ENCODE assay signal across 9 mouse cellular contexts in the genomic region with DNA sequence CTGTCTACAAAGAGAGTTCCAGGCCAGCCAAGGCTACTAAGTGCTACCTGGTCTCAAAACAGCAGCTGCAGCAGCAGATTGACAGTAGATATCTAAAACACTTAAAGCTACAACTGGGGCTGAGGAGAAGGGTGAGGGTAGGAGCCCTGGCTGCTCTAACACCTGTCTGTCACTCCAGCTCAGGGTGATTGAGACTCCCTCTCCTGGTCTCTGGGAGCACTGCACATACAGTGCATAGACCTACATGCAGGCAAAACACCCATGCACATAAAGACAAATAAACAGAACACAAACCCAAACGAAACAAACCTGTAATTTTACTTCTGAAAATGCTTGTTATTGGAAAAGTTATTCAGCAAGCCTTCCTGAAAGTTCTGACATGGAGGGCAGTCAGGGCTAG.
DNase-seq lines count a peak whose midpoint lies in the region; ATAC-seq lines count a peak whose summit lies in the region.
"Had no signal": no experiment of that assay in that cellular context is flagged by ENCODE, and none has a peak within 500 bp of the region (broad histone marks: within the 10 kb centered on the region; RNA-seq: fewer than 3 reads in every experiment).

No protein-coding gene starts in this region.

- H3K4me2 ChIP-seq in heart, embryonic 16.5 days (ENCODE audit: low read depth, low read length) = no peak overlapping the region
- H3K4me2 ChIP-seq in heart, embryonic 11.5 days = no peak overlapping the region
- H3K4me2 ChIP-seq: embryonic facial prominence, embryonic 13.5 days had no signal

- H3K4me1 ChIP-seq in heart, embryonic 16.5 days (ENCODE audit: control insufficient read depth, insufficient read depth, low read length) = peaks cover 3% of the 10 kb centered on the region; the same call in 1 of the 2 replicates
- no peaks in the 10 kb centered on the region for H3K4me1 ChIP-seq in heart, embryonic 11.5 days (ENCODE audit: control insufficient read depth, insufficient read depth, low read length)
- H3K4me1 ChIP-seq: embryonic facial prominence, embryonic 13.5 days had no signal

- H3K27me3 ChIP-seq in heart, embryonic 16.5 days (ENCODE audit: control insufficient read depth, insufficient read depth, low read length) = no peaks in the 10 kb centered on the region
- H3K27me3 ChIP-seq in heart, embryonic 11.5 days (ENCODE audit: control insufficient read depth, insufficient read depth, low read length) = no peaks in the 10 kb centered on the region
- H3K27me3 ChIP-seq: embryonic facial prominence, embryonic 13.5 days had no signal

- peak; percentile 62 for ATAC-seq in heart, embryonic 16.5 days (replicated peaks; ENCODE audit: extremely low read depth, insufficient read depth, low FRiP score)
- ATAC-seq in heart, embryonic 11.5 days (replicated peaks; ENCODE audit: insufficient number of reproducible peaks, low FRiP score, low TSS enrichment) = no peak
- ATAC-seq in inflammation-experienced regulatory T-cells, adult 6 months = peak; percentile 87

- WGBS in heart, embryonic 16.5 days = 47% methylated on average over 1 of the region's 1 CpGs
- 50% methylated on average over 1 of the region's 1 CpGs for WGBS in heart, embryonic 11.5 days (ENCODE audit: insufficient replicate concordance)

- peaks cover 48% of the 10 kb centered on the region for H3K36me3 ChIP-seq in heart, embryonic 16.5 days (ENCODE audit: control insufficient read depth, insufficient read depth)
- H3K36me3 ChIP-seq in heart, embryonic 11.5 days (ENCODE audit: control insufficient read depth, insufficient read depth, low read length) = peaks cover 19% of the 10 kb centered on the region

- no peak overlapping the region for H3K9ac ChIP-seq in heart, embryonic 16.5 days (ENCODE audit: low read length)
- no peak overlapping the region for H3K9ac ChIP-seq in heart, embryonic 11.5 days (ENCODE audit: low read depth, low read length)
- H3K9ac ChIP-seq: embryonic facial prominence, embryonic 13.5 days had no signal

- peak; percentile 74 for DNase-seq in CD4-positive helper T cell, adult 2 months (ENCODE audit: low read depth, low spot score)
- DNase-seq in WW6 (ENCODE audit: low read depth, low spot score) = peak; percentile 16
- DNase-seq in retina, postnatal 1 day = peak; percentile 30
- DNase-seq in urinary bladder, postnatal 36 days (ENCODE audit: low spot score in 2 of 2) = no peak
- no peak for DNase-seq in layer of hippocampus, adult 8-10 months (ENCODE audit: low spot score in 2 of 2)

- H3K9me3 ChIP-seq in heart, embryonic 16.5 days (replicated peaks; ENCODE audit: control insufficient read depth, low read length) = no peaks in the 10 kb centered on the region
- no peaks in the 10 kb centered on the region for H3K9me3 ChIP-seq in heart, embryonic 11.5 days (replicated peaks; ENCODE audit: control insufficient read depth, low read length)
- H3K9me3 ChIP-seq: embryonic facial prominence, embryonic 13.5 days had no signal

- peak overlapping the region; percentile 56 for H3K27ac ChIP-seq in heart, embryonic 16.5 days (ENCODE audit: low read length)
- no peak overlapping the region for H3K27ac ChIP-seq in heart, embryonic 11.5 days (ENCODE audit: low read depth, low read length)
- H3K27ac ChIP-seq: embryonic facial prominence, embryonic 13.5 days had no signal

- H3K4me3 ChIP-seq in heart, embryonic 16.5 days (ENCODE audit: low read length) = no peak overlapping the region
- H3K4me3 ChIP-seq in heart, embryonic 11.5 days (ENCODE audit: low read depth, low read length) = no peak overlapping the region
- H3K4me3 ChIP-seq: embryonic facial prominence, embryonic 13.5 days had no signal

Comparison
In these comparisons a context has a peak if more than half of its experiments do, and no peak if none do; other contexts are left out.
1. DNase-seq: peak in CD4-positive helper T cell, adult 2 months (single experiment), WW6 (single experiment) and retina, postnatal 1 day (single experiment); none in urinary bladder, postnatal 36 days (0 of 2) and layer of hippocampus, adult 8-10 months (0 of 2).